26 mouse cellular contexts compared by ENCODE assay signal in the genomic region with DNA sequence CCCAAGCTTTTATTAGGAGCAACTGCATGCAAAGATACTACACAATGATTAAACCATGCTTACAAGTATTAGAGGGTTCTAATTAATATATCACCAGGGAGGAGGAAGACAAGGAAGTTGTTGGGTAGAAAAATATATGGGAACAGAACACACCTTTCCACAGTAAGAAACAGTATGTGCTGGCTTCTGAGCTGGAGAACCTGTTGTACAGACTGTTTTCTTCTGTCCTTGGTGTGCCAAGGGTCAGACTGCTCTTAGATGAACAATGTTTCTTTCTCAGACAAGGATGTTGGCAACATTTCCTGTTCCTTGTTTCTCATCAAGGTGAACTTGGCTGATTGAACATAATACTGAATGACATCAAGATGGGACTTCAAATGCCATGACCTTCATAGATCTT. TPM values are rescaled to one million over a fixed set of nuclear protein-coding genes. Genes with fewer than 3 reads are reported as not detected.
"Had no signal": no experiment of that assay in that cellular context is flagged by ENCODE, and none has a peak within 500 bp of the region (broad histone marks: within the 10 kb centered on the region; RNA-seq: fewer than 3 reads in every experiment).

No protein-coding gene starts in this region.

- H3K9me3 ChIP-seq: heart, embryonic 13.5 days; heart, embryonic 15.5 days; hindbrain, embryonic 13.5 days; hindbrain, embryonic 15.5 days; limb, embryonic 10.5 days; limb, embryonic 12.5 days; liver, embryonic 13.5 days had no signal

- H3K4me2 ChIP-seq: heart, embryonic 11.5 days; heart, embryonic 13.5 days; heart, embryonic 15.5 days; hindbrain, embryonic 13.5 days; hindbrain, embryonic 15.5 days; limb, embryonic 12.5 days; liver, embryonic 11.5 days; liver, embryonic 13.5 days had no signal

- H3K27me3 ChIP-seq: heart, embryonic 15.5 days; hindbrain, embryonic 13.5 days; hindbrain, embryonic 15.5 days; limb, embryonic 12.5 days; liver, embryonic 13.5 days had no signal

- ATAC-seq: forebrain, postnatal 0 days; hindbrain, postnatal 0 days had no signal

- DNase-seq: forebrain, postnatal 0 days; gastrocnemius, postnatal 14 days; gastrocnemius, postnatal 36 days; heart, adult 11 months; heart, adult 2 months; heart, postnatal 14 days; heart, postnatal 36 days; kidney, adult 18-20 months; kidney, adult 9 months; kidney, postnatal 10 days; kidney, postnatal 25 days; kidney, postnatal 4 days; layer of hippocampus, postnatal 36 days; liver; liver, embryonic 13.5 days had no signal

- H3K36me3 ChIP-seq: heart, embryonic 13.5 days; heart, embryonic 15.5 days; hindbrain, embryonic 13.5 days; hindbrain, embryonic 15.5 days; limb, embryonic 10.5 days; limb, embryonic 12.5 days; liver, embryonic 13.5 days had no signal

- H3K27ac ChIP-seq: heart, adult 2 months; heart, embryonic 13.5 days; heart, embryonic 15.5 days; hindbrain, embryonic 13.5 days; hindbrain, embryonic 15.5 days; hindbrain, postnatal 0 days; layer of hippocampus, adult 2 months; limb, embryonic 10.5 days; limb, embryonic 12.5 days; liver, embryonic 13.5 days had no signal

- H3K9ac ChIP-seq: forebrain, postnatal 0 days; heart, embryonic 13.5 days; heart, embryonic 15.5 days; hindbrain, embryonic 13.5 days; hindbrain, embryonic 15.5 days; limb, embryonic 12.5 days; liver, embryonic 13.5 days had no signal

- H3K4me3 ChIP-seq: heart, adult 2 months; heart, embryonic 13.5 days; heart, embryonic 15.5 days; hindbrain, embryonic 13.5 days; hindbrain, embryonic 15.5 days; layer of hippocampus, adult 2 months; limb, embryonic 10.5 days; limb, embryonic 12.5 days; liver, embryonic 13.5 days had no signal

- H3K4me1 ChIP-seq: heart, embryonic 13.5 days; heart, embryonic 15.5 days; hindbrain, embryonic 13.5 days; hindbrain, embryonic 15.5 days; limb, embryonic 10.5 days; limb, embryonic 12.5 days; liver, embryonic 13.5 days had no signal

RNA-seq across cellular contexts. Expression of a gene that starts 50.4 kb away (rescaled TPM):
- total RNA-seq: hematopoietic stem cell, adult 5-6 weeks had no signal

RNA-seq across cellular contexts. Expression of a gene that starts 51.8 kb away (rescaled TPM):
- total RNA-seq: hematopoietic stem cell, adult 5-6 weeks had no signal
